Mouse (Mus musculus) forebrain, embryonic 14.5 days (tissue): ENCODE measurements at regions not wholly inside any gene's neighbourhood (a gene's known extent, or its start where the extent isn't known, plus 50 kb on each side); places are given as distances from the start of the nearest gene placed in this dataset.

Source experiments
- ATAC-seq: fragments of 200-750 bp; cut with Nextera tagmentation; 2 replicates; pipeline ENCODE4 v1.8.0; 2017; ENCODE audit warnings: mild to moderate bottlenecking, moderate library complexity
- DNase-seq: peaks from one replicate; pipeline ENCODE4 v3.0.0-alpha.2; 2015; ENCODE audit warnings: low spot score
- H3K27ac ChIP-seq: fragments of 300-500 bp; sonication (generic); 2 replicates; pipeline ENCODE4 v1.5.1; 2014; ENCODE audit warnings: low read depth, mild to moderate bottlenecking, control low read depth, low read length, moderate library complexity
- H3K27me3 ChIP-seq: fragments of 300-500 bp; sonication (generic); replicated peaks from 2 replicates; pipeline ENCODE4 v1.6.1; 2014; ENCODE audit warnings: low read length, control low read depth, mixed read lengths; ENCODE audit not compliant: control insufficient read depth, insufficient read depth
- H3K36me3 ChIP-seq: fragments of 300-500 bp; sonication (generic); 2 replicates; pipeline ENCODE4 v1.6.1; 2014; ENCODE audit warnings: low read length, control low read depth; ENCODE audit not compliant: control insufficient read depth, insufficient read depth
- H3K4me1 ChIP-seq: fragments of 300-500 bp; sonication (generic); 2 replicates; pipeline ENCODE4 v1.6.1; 2014; ENCODE audit warnings: antibody characterized with exemption, low read length, control low read depth; ENCODE audit not compliant: control insufficient read depth, insufficient read depth
- H3K4me2 ChIP-seq: fragments of 300-500 bp; sonication (generic); 2 replicates; pipeline ENCODE4 v1.6.1; 2014; ENCODE audit warnings: mild to moderate bottlenecking, control low read depth, low read length
- H3K4me3 ChIP-seq: fragments of 300-500 bp; sonication (generic); 2 replicates; pipeline ENCODE4 v1.5.1; 2014; ENCODE audit warnings: low read depth, low read length, control low read depth
- H3K9ac ChIP-seq: fragments of 300-500 bp; sonication (generic); 2 replicates; pipeline ENCODE4 v1.6.1; 2014; ENCODE audit warnings: mild to moderate bottlenecking, low read length, control low read depth, moderate library complexity
- H3K9me3 ChIP-seq: fragments of 300-500 bp; sonication (generic); replicated peaks from 2 replicates; pipeline ENCODE4 v1.6.1; 2016; ENCODE audit warnings: low read length, control low read depth, mixed read lengths; ENCODE audit not compliant: control insufficient read depth
- WGBS: fragments of 180-500 bp; shearing (Covaris S2); extraction: QIAGEN DNeasy Blood & Tissue Kit; methylation state at CpG from one replicate; pipeline ENCODE4 v1.1.7; 2014; 5-methylcytosine and 5-hydroxymethylcytosine counted together

GRCm38 (mm10) chr13:106699957-106700356 is 236.8 kb downstream of the Ipo11 start:
- Histone ChIP-seq H3K9me3 (no peaks in the 10 kb centered on the region), H3K27ac (no peak overlapping the region), H3K9ac (no peak overlapping the region), H3K4me2 (no peak overlapping the region), H3K4me3 (no peak overlapping the region), H3K4me1 (no peaks in the 10 kb centered on the region), H3K36me3 (no peaks in the 10 kb centered on the region), H3K27me3 (no peaks in the 10 kb centered on the region)
- WGBS, result 80% methylated on average over 3 of the region's 3 CpGs
- ATAC-seq (peak; percentile 26; the same call in 1 of the 2 replicates), DNase-seq (peak; percentile 38)

- Histone ChIP-seq H3K4me1 (no peaks in the 10 kb centered on the region), H3K27ac (no peak overlapping the region), H3K4me2 (no peak overlapping the region), H3K4me3 (no peak overlapping the region), H3K9ac (no peak overlapping the region), H3K9me3 (no peaks in the 10 kb centered on the region), H3K27me3 (no peaks in the 10 kb centered on the region), H3K36me3 (no peaks in the 10 kb centered on the region)
- no peak for DNase-seq
- 82% methylated on average over 10 of the region's 10 CpGs for WGBS
- no peak for ATAC-seq
Measured at GRCm38 (mm10) chr13:106691787-106692571, 244.8 kb downstream of the Ipo11 start.

- no peaks in the 10 kb centered on the region for H3K9me3 ChIP-seq
- DNase-seq (no peak), ATAC-seq (no peak)
- WGBS, result 73% methylated on average over 3 of the region's 3 CpGs
- H3K9ac ChIP-seq, result no peak overlapping the region
- no peaks in the 10 kb centered on the region for H3K27me3 ChIP-seq
- no peaks in the 10 kb centered on the region for H3K36me3 ChIP-seq
- no peak overlapping the region for H3K4me2 ChIP-seq
- no peaks in the 10 kb centered on the region for H3K4me1 ChIP-seq
- H3K27ac ChIP-seq, result no peak overlapping the region
- no peak overlapping the region for H3K4me3 ChIP-seq
Measured at GRCm38 (mm10) chr13:106690125-106690524, 246.6 kb downstream of the Ipo11 start.

GRCm38 (mm10) chr13:106689618-106690017 is 247.1 kb downstream of the Ipo11 start:
- H3K4me3 ChIP-seq, result no peak overlapping the region
- H3K9ac ChIP-seq, result no peak overlapping the region
- peak; percentile 2 for DNase-seq
- no peaks in the 10 kb centered on the region for H3K27me3 ChIP-seq
- H3K4me2 ChIP-seq, result no peak overlapping the region
- no peaks in the 10 kb centered on the region for H3K4me1 ChIP-seq
- no peak for ATAC-seq
- no peaks in the 10 kb centered on the region for H3K36me3 ChIP-seq
- 62% methylated on average over 2 of the region's 2 CpGs for WGBS
- H3K27ac ChIP-seq, result no peak overlapping the region
- no peaks in the 10 kb centered on the region for H3K9me3 ChIP-seq

- DNase-seq (no peak), ATAC-seq (no peak)
- Histone ChIP-seq H3K4me1 (no peaks in the 10 kb centered on the region), H3K27me3 (no peaks in the 10 kb centered on the region), H3K4me3 (no peak overlapping the region), H3K36me3 (no peaks in the 10 kb centered on the region), H3K9ac (no peak overlapping the region), H3K27ac (no peak overlapping the region), H3K4me2 (no peak overlapping the region), H3K9me3 (no peaks in the 10 kb centered on the region)
- WGBS, result 87% methylated on average over 8 of the region's 8 CpGs
Measured at GRCm38 (mm10) chr13:106689051-106689450, 247.7 kb downstream of the Ipo11 start.

- ATAC-seq, result no peak
- Histone ChIP-seq H3K4me3 (no peak overlapping the region), H3K27ac (no peak overlapping the region), H3K9ac (no peak overlapping the region), H3K36me3 (no peaks in the 10 kb centered on the region), H3K27me3 (no peaks in the 10 kb centered on the region), H3K4me2 (no peak overlapping the region), H3K9me3 (0 out of 2 replicates have a peak, but pooled peaks cover 3% of the 10 kb centered on the region), H3K4me1 (no peaks in the 10 kb centered on the region)
- DNase-seq, result no peak
- WGBS, result 91% methylated on average over 5 of the region's 5 CpGs
Measured at GRCm38 (mm10) chr13:106669665-106670064, 267.1 kb downstream of the Ipo11 start.

GRCm38 (mm10) chr13:106662195-106662594 is 274.6 kb downstream of the Ipo11 start:
- ATAC-seq (no peak), DNase-seq (no peak)
- H3K36me3 ChIP-seq, result no peaks in the 10 kb centered on the region
- H3K4me1 ChIP-seq, result no peaks in the 10 kb centered on the region
- no peak overlapping the region for H3K27ac ChIP-seq
- H3K4me2 ChIP-seq, result no peak overlapping the region
- WGBS, result 92% methylated on average over 1 of the region's 1 CpGs
- H3K4me3 ChIP-seq, result no peak overlapping the region
- no peaks in the 10 kb centered on the region for H3K9me3 ChIP-seq
- H3K27me3 ChIP-seq, result no peaks in the 10 kb centered on the region
- no peak overlapping the region for H3K9ac ChIP-seq

- DNase-seq, result no peak
- H3K27ac ChIP-seq, result no peak overlapping the region
- no peaks in the 10 kb centered on the region for H3K9me3 ChIP-seq
- no peaks in the 10 kb centered on the region for H3K4me1 ChIP-seq
- no peak overlapping the region for H3K4me3 ChIP-seq
- no peak overlapping the region for H3K4me2 ChIP-seq
- no peak for ATAC-seq
- no peaks in the 10 kb centered on the region for H3K27me3 ChIP-seq
- H3K36me3 ChIP-seq, result no peaks in the 10 kb centered on the region
- no peak overlapping the region for H3K9ac ChIP-seq
Measured at GRCm38 (mm10) chr13:106649363-106649762, 287.4 kb downstream of the Ipo11 start.

- no peaks in the 10 kb centered on the region for H3K4me1 ChIP-seq
- H3K9ac ChIP-seq, result no peak overlapping the region
- WGBS, result 89% methylated on average over 5 of the region's 5 CpGs
- H3K4me3 ChIP-seq, result no peak overlapping the region
- no peaks in the 10 kb centered on the region for H3K9me3 ChIP-seq
- H3K4me2 ChIP-seq, result no peak overlapping the region
- DNase-seq, result no peak
- no peak overlapping the region for H3K27ac ChIP-seq
- no peak for ATAC-seq
- H3K27me3 ChIP-seq, result no peaks in the 10 kb centered on the region
- no peaks in the 10 kb centered on the region for H3K36me3 ChIP-seq
Measured at GRCm38 (mm10) chr13:106643302-106643975, 293.3 kb downstream of the Ipo11 start.
